Mouse (Mus musculus): ENCODE measurements around the gene Vmn1r224.

Vmn1r224 gene

GRCm38 (mm10) chr17:20413846-20414245, at the start of gene Vmn1r224:
TSS of gene Vmn1r224 (plus strand) at chr17:20414146.
- DNase-seq (ENCODE audit: low spot score in 2 of 2): no peak

GRCm38 (mm10) chr17:20399105-20399504, 14.8 kb upstream of the Vmn1r224 start:
- DNase-seq (ENCODE audit: low spot score in 2 of 2): no peak

GRCm38 (mm10) chr17:20439263-20439662, 25.3 kb downstream of the Vmn1r224 start:
- DNase-seq (ENCODE audit: low spot score in 2 of 2): no peak

- DNase-seq (ENCODE audit: low spot score in 2 of 2): no peak
These were observed 59.4 kb downstream of the Vmn1r224 start for GRCm38 (mm10) chr17:20473311-20473710.

Measured in left cerebral cortex, adult 9 months (tissue).